Mouse (Mus musculus): ENCODE results near the gene Csrnp1. TPM values are rescaled to one million over a fixed set of nuclear protein-coding genes. Genes with fewer than 3 reads are reported as not detected.
A peak's percentile ranks its signal among the peaks of the same experiment; 100 is the strongest.

Gene Csrnp1
- polyA plus RNA-seq, 1 experiment from 2014 or later, result 7.8 TPM

- no peak overlapping the region for H3K27ac ChIP-seq (ENCODE audit: low read length)
- ATAC-seq (ENCODE audit: insufficient read depth, low FRiP score), result no peak
- 60% methylated on average over 7 of the region's 7 CpGs for WGBS
Measured at GRCm38 (mm10) chr9:119994207-119994606, 9.7 kb upstream of the Csrnp1 start.

DNA sequence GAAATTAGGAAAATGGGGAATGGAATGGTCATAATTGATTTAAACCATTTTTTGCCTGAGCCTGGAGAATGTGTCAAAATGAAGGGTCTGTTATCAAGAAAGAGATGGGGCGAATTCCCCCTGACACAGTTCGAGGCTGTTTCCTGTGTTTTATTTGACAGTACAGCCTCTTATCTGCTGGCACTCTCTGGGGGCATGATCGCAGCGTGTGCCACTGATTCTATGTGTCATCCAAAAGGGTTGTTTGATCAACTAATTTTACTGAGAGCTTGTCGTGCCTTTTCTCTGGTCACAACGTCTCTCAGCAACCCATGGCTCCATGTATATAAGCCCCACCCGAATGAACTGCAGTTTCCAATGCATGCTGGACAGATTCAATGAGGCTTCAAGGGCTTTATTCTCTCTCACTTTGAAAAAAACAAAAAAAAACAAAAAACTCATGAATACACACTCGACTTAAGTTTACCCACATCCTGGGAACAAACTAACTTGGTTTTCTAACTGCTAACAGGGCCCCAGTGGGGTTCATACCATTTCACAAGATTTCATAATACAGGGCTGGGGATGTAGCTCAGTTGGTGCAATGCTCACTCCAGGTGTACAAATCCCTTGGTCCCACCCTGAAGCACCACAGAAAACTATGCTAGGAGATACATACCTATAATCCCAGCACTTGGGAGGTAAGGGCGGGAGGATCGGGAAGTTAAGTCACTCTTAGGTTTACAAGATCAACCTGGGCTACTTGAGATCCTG is 8.8 kb upstream of the Csrnp1 start:
- no peaks in the 10 kb centered on the region for H3K4me1 ChIP-seq (ENCODE audit: control insufficient read depth, insufficient read depth, low read length)
- no peak overlapping the region for H3K4me2 ChIP-seq (ENCODE audit: low read depth, low read length)
- no peaks in the 10 kb centered on the region for H3K36me3 ChIP-seq (ENCODE audit: control insufficient read depth, insufficient read depth, low read length)
- no peaks in the 10 kb centered on the region for H3K27me3 ChIP-seq (ENCODE audit: control insufficient read depth, insufficient read depth, low read length)
- no peak overlapping the region for H3K9ac ChIP-seq (ENCODE audit: low read length)
- WGBS, result 58% methylated on average over 10 of the region's 10 CpGs
- H3K27ac ChIP-seq (ENCODE audit: low read length), result no peak overlapping the region
- ATAC-seq (ENCODE audit: insufficient read depth, low FRiP score), result no peak
- H3K4me3 ChIP-seq (replicated peaks; ENCODE audit: low read length), result no peak overlapping the region
- no peaks in the 10 kb centered on the region for H3K9me3 ChIP-seq (replicated peaks; ENCODE audit: control insufficient read depth, low read length)

More at GRCm38 (mm10) chr9:119994207-119994606, 9.7 kb upstream of the Csrnp1 start:
- H3K27me3 ChIP-seq (ENCODE audit: control insufficient read depth, insufficient read depth, low read length), result no peaks in the 10 kb centered on the region
- 0 out of 2 replicates have a peak, but pooled peaks cover 4% of the 10 kb centered on the region for H3K4me1 ChIP-seq (ENCODE audit: control insufficient read depth, insufficient read depth, low read length)
- no peak overlapping the region for H3K4me2 ChIP-seq (ENCODE audit: low read depth, low read length)
- H3K9me3 ChIP-seq (replicated peaks; ENCODE audit: control insufficient read depth, low read length), result no peaks in the 10 kb centered on the region
- H3K9ac ChIP-seq (ENCODE audit: low read length), result no peak overlapping the region
- no peak overlapping the region for H3K4me3 ChIP-seq (replicated peaks; ENCODE audit: low read length)
- H3K36me3 ChIP-seq (ENCODE audit: control insufficient read depth, insufficient read depth, low read length), result no peaks in the 10 kb centered on the region

DNA sequence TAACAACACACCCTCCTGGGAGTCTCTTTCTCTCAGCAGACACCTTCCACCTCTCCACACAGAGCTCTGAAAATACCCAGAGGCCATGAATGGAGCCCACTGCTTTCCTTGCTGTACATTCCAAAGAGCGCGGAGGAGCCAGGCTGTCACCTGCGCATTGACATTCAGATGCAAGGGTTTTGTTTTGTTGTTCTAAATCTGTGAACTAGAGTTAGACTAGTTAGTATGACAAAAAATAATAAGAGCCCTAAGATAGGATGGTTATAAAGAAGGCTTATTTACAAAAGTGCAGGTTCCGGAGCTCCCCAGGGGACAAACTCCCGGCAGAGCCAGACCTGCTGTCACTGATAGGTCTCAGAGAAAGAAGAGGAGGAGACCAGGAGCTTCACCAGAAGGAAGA is 6.9 kb upstream of the Csrnp1 start:
- Histone ChIP-seq H3K27ac (ENCODE audit: low read length) (no peak overlapping the region), H3K4me2 (ENCODE audit: low read depth, low read length) (no peak overlapping the region), H3K9me3 (replicated peaks; ENCODE audit: control insufficient read depth, low read length) (no peaks in the 10 kb centered on the region), H3K4me3 (replicated peaks; ENCODE audit: low read length) (no peak overlapping the region), H3K27me3 (ENCODE audit: control insufficient read depth, insufficient read depth, low read length) (no peaks in the 10 kb centered on the region), H3K4me1 (ENCODE audit: control insufficient read depth, insufficient read depth, low read length) (no peaks in the 10 kb centered on the region), H3K36me3 (ENCODE audit: control insufficient read depth, insufficient read depth, low read length) (no peaks in the 10 kb centered on the region), H3K9ac (ENCODE audit: low read length) (no peak overlapping the region)
- 34% methylated on average over 5 of the region's 5 CpGs for WGBS
- no peak for ATAC-seq (ENCODE audit: insufficient read depth, low FRiP score)

DNA sequence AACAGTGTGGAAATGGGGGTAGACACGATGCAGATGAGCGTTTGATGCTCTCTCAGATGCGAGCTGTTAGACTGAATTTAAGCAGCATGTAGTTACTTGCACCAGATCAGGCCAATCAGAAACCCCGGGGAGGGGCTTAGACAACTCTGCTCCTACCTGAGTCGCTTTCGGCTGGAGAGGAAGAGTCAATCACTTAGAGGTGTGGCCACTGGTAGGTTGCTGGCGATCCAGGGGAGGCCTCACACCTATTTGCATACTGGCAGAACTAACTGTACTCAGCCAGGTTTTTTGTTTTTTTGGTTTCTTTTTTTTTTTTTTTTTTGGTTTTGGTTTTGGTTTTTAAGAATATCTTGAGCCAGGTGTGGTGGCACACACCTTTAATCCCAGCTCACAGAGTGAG is 3.8 kb upstream of the Csrnp1 start:
- no peak overlapping the region for H3K9ac ChIP-seq (ENCODE audit: low read length)
- no peak overlapping the region for H3K4me3 ChIP-seq (replicated peaks; ENCODE audit: low read length)
- no peak for ATAC-seq (ENCODE audit: insufficient read depth, low FRiP score)
- 39% methylated on average over 7 of the region's 7 CpGs for WGBS
- H3K4me2 ChIP-seq (ENCODE audit: low read depth, low read length), result no peak overlapping the region
- no peak overlapping the region for H3K27ac ChIP-seq (ENCODE audit: low read length)
- no peaks in the 10 kb centered on the region for H3K27me3 ChIP-seq (ENCODE audit: control insufficient read depth, insufficient read depth, low read length)
- H3K4me1 ChIP-seq (ENCODE audit: control insufficient read depth, insufficient read depth, low read length), result peaks cover 5% of the 10 kb centered on the region; the same call in 1 of the 2 replicates
- H3K9me3 ChIP-seq (replicated peaks; ENCODE audit: control insufficient read depth, low read length), result no peaks in the 10 kb centered on the region
- H3K36me3 ChIP-seq (ENCODE audit: control insufficient read depth, insufficient read depth, low read length), result no peaks in the 10 kb centered on the region

DNA sequence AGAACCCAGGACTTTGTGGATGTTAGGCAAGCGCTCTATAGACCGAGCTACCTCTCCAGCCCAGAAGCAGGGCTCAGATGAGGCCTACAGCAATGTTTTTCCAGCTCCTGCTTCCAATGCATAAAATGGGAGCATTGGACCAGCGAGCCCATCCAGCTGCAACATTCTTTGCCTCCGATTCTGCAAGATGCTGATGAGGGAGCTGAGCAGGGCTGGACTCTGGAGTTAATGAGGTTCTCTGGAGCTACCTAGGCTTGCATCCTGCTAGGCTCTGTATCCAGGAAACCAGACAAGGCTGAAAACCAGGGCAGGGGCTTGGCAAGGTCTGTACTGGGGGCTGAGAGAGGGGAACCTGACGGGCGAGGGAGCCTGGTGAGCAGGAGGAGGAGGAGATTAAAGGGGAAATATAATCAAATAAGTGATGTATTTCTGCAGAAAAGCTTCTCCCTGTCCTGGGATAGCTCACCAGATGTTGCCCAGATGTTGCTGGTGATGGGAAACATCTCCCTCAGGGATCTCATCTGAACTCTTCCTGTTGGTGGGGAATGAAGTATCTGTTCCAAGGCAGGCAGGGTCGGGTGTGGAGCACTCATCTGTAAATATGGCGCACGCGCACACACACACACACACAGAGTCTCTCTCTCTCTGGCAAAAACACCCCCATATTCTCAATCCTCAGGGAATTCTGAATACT is 1.6 kb upstream of the Csrnp1 start:
- Histone ChIP-seq H3K27ac (ENCODE audit: low read length) (peak overlapping the region; percentile 59), H3K9me3 (replicated peaks; ENCODE audit: control insufficient read depth, low read length) (no peaks in the 10 kb centered on the region), H3K27me3 (ENCODE audit: control insufficient read depth, insufficient read depth, low read length) (no peaks in the 10 kb centered on the region), H3K4me3 (replicated peaks; ENCODE audit: low read length) (no peak overlapping the region), H3K4me2 (ENCODE audit: low read depth, low read length) (no peak overlapping the region), H3K36me3 (ENCODE audit: control insufficient read depth, insufficient read depth, low read length) (no peaks in the 10 kb centered on the region), H3K4me1 (ENCODE audit: control insufficient read depth, insufficient read depth, low read length) (peaks cover 22% of the 10 kb centered on the region), H3K9ac (ENCODE audit: low read length) (no peak overlapping the region)
- 62% methylated on average over 10 of the region's 10 CpGs for WGBS
- no peak for ATAC-seq (ENCODE audit: insufficient read depth, low FRiP score)

DNA sequence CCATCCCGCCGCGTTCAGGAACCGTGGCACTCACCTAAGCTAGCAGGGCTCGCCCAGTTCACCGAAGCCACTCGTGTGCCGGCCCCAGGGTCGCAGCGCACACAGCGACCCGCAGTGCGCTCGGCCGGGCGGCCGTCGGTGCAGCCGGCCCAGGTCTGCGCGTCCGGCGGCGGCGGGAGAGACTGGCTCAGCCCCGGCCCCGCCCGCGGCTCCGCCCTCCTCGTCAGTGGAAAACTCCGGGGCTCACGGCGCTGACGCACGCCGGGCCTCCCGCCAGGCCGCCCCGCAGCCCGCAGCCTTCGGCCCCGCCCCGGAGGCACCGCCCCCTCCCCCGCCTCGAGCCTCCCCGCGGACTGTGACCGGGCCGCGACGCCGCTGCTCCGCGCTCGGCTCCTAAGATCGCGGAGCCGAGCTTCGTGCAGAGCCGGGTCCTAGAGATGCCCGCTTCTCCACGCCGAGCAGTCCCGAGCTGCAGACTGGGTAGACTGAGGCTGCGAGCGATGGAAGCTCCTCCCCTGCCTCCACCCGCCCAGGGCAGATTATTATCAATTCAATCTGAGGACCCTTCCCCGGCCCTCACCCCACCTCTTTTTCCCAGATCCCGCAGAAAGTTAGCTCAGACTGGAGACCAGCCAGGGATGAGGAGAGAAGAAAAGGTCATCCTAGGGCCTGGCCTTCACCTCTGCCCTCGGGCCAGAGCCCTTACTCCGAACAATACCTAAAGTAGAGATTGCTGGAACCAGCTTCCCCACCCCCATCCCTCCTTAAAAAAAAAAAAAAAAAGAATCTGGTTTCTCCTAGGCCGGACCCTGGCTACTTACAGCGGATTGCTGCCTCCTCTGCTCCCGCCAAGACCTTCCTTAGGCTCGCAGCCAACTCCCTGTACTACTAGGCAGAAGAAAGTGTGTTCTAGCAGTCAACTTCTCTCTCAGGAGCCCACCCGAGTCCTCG is 598 bp downstream of the Csrnp1 start:
- Histone ChIP-seq H3K27ac (ENCODE audit: low read length) (peak overlapping the region; percentile 96), H3K9me3 (replicated peaks; ENCODE audit: control insufficient read depth, low read length) (no peaks in the 10 kb centered on the region), H3K4me1 (ENCODE audit: control insufficient read depth, insufficient read depth, low read length) (peaks cover 42% of the 10 kb centered on the region), H3K36me3 (ENCODE audit: control insufficient read depth, insufficient read depth, low read length) (no peaks in the 10 kb centered on the region), H3K4me3 (replicated peaks; ENCODE audit: low read length) (peak overlapping the region; percentile 79), H3K27me3 (ENCODE audit: control insufficient read depth, insufficient read depth, low read length) (no peaks in the 10 kb centered on the region), H3K4me2 (ENCODE audit: low read depth, low read length) (peak overlapping the region; percentile 87), H3K9ac (ENCODE audit: low read length) (peak overlapping the region; percentile 87)
- peak; percentile 85 for ATAC-seq (ENCODE audit: insufficient read depth, low FRiP score)
- under 1% methylated on average over 79 of the region's 79 CpGs for WGBS

- H3K4me2 ChIP-seq (ENCODE audit: low read depth, low read length), result peak overlapping the region; percentile 87
- peak overlapping the region; percentile 87 for H3K9ac ChIP-seq (ENCODE audit: low read length)
- under 1% methylated on average over 48 of the region's 48 CpGs for WGBS
- H3K27ac ChIP-seq (ENCODE audit: low read length), result peak overlapping the region; percentile 96
- peak; percentile 4; the same call in 1 of the 2 replicates for ATAC-seq (ENCODE audit: insufficient read depth, low FRiP score)
- H3K4me1 ChIP-seq (ENCODE audit: control insufficient read depth, insufficient read depth, low read length), result peaks cover 50% of the 10 kb centered on the region
- no peaks in the 10 kb centered on the region for H3K27me3 ChIP-seq (ENCODE audit: control insufficient read depth, insufficient read depth, low read length)
- no peaks in the 10 kb centered on the region for H3K36me3 ChIP-seq (ENCODE audit: control insufficient read depth, insufficient read depth, low read length)
- H3K4me3 ChIP-seq (replicated peaks; ENCODE audit: low read length), result peak overlapping the region; percentile 79
- H3K9me3 ChIP-seq (replicated peaks; ENCODE audit: control insufficient read depth, low read length), result no peaks in the 10 kb centered on the region
Measured at GRCm38 (mm10) chr9:119982956-119983551, 1.4 kb downstream of the Csrnp1 start.

GRCm38 (mm10) chr9:119982241-119982811 is 2.1 kb downstream of the Csrnp1 start:
- Histone ChIP-seq H3K4me1 (ENCODE audit: control insufficient read depth, insufficient read depth, low read length) (peaks cover 57% of the 10 kb centered on the region), H3K4me2 (ENCODE audit: low read depth, low read length) (peak overlapping the region; percentile 87), H3K9me3 (replicated peaks; ENCODE audit: control insufficient read depth, low read length) (no peaks in the 10 kb centered on the region), H3K27me3 (ENCODE audit: control insufficient read depth, insufficient read depth, low read length) (no peaks in the 10 kb centered on the region), H3K4me3 (replicated peaks; ENCODE audit: low read length) (peak overlapping the region; percentile 79), H3K27ac (ENCODE audit: low read length) (peak overlapping the region; percentile 96), H3K36me3 (ENCODE audit: control insufficient read depth, insufficient read depth, low read length) (no peaks in the 10 kb centered on the region), H3K9ac (ENCODE audit: low read length) (peak overlapping the region; percentile 87)
- WGBS, result 4% methylated on average over 11 of the region's 11 CpGs
- peak; percentile 7; the same call in 1 of the 2 replicates for ATAC-seq (ENCODE audit: insufficient read depth, low FRiP score)

Measured in stomach, embryonic 16.5 days (tissue).